Mouse (Mus musculus) hindbrain, embryonic 11.5 days (tissue): ENCODE measurements at regions not wholly inside any gene's neighbourhood (a gene's known extent, or its start where the extent isn't known, plus 50 kb on each side); places are given as distances from the start of the nearest gene placed in this dataset.
A peak's percentile ranks its signal among the peaks of the same experiment; 100 is the strongest.

Source experiments
- ATAC-seq: fragments of 200-750 bp; cut with Nextera tagmentation; 2 replicates; pipeline ENCODE4 v1.8.0; 2017; ENCODE audit warnings: mild to moderate bottlenecking, moderate TSS enrichment, moderate library complexity; ENCODE audit not compliant: low FRiP score
- DNase-seq: peaks from one replicate; pipeline ENCODE4 v3.0.0-alpha.2; 2015; ENCODE audit warnings: low spot score
- H3K27ac ChIP-seq: fragments of 300-500 bp; sonication (generic); 2 replicates; pipeline ENCODE4 v1.5.1; 2014; ENCODE audit warnings: mild to moderate bottlenecking, low read depth, low read length
- H3K27me3 ChIP-seq: fragments of 300-500 bp; sonication (generic); 2 replicates; pipeline ENCODE4 v1.6.1; 2014; ENCODE audit warnings: mild to moderate bottlenecking, low read length, moderate library complexity, mixed read lengths; ENCODE audit not compliant: control insufficient read depth, insufficient read depth
- H3K36me3 ChIP-seq: fragments of 300-500 bp; sonication (generic); 2 replicates; pipeline ENCODE4 v1.6.1; 2014; ENCODE audit warnings: mild to moderate bottlenecking, low read length, moderate library complexity, mixed read lengths; ENCODE audit not compliant: control insufficient read depth, insufficient read depth
- H3K4me1 ChIP-seq: fragments of 300-500 bp; sonication (generic); replicated peaks from 2 replicates; pipeline ENCODE4 v1.6.1; 2014; ENCODE audit warnings: low read length, mixed read lengths; ENCODE audit not compliant: control insufficient read depth, insufficient read depth
- H3K4me2 ChIP-seq: fragments of 300-500 bp; sonication (generic); replicated peaks from 2 replicates; pipeline ENCODE4 v1.6.1; 2014; ENCODE audit warnings: mild to moderate bottlenecking, low read depth, low read length
- H3K4me3 ChIP-seq: fragments of 300-500 bp; sonication (generic); 2 replicates; pipeline ENCODE4 v1.5.1; 2014; ENCODE audit warnings: low read depth, low read length
- H3K9ac ChIP-seq: fragments of 300-500 bp; sonication (generic); 2 replicates; pipeline ENCODE4 v1.6.1; 2014; ENCODE audit warnings: low read depth, low read length
- H3K9me3 ChIP-seq: fragments of 300-500 bp; sonication (generic); 2 replicates; pipeline ENCODE4 v1.6.1; 2016; ENCODE audit warnings: low read length; ENCODE audit not compliant: control insufficient read depth
- WGBS: fragments of 180-500 bp; shearing (Covaris S2); extraction: QIAGEN DNeasy Blood & Tissue Kit; methylation state at CpG from one replicate; pipeline ENCODE4 v1.1.7; 2014; 5-methylcytosine and 5-hydroxymethylcytosine counted together

DNA sequence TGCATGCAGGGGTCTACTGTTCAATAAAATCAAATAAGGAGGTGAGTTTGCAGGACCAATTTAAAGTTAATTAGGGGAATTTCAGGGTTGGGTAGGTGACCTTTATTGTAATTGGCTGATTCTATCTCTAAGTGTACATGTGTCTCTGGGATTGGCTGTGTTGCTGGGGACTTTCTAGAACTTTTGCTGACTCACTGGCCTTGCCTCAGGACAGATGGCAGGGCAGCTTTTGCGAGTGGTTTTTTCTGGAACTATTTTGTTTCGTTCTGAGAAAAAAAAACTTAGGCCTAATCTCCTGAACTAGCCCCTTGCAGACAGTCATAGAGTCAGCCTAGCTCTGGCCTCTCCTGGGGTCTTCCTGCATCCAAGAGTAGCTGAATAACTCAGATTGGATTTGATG, 249.3 kb upstream of the Mdga2 start:
- H3K27ac ChIP-seq = no peak overlapping the region
- H3K9ac ChIP-seq = no peak overlapping the region
- no peaks in the 10 kb centered on the region for H3K9me3 ChIP-seq
- no peak for DNase-seq
- no peak overlapping the region for H3K4me2 ChIP-seq
- H3K4me3 ChIP-seq = no peak overlapping the region
- no peak for ATAC-seq
- H3K36me3 ChIP-seq = no peaks in the 10 kb centered on the region
- no peaks in the 10 kb centered on the region for H3K4me1 ChIP-seq
- WGBS = 75% methylated on average over 2 of the region's 2 CpGs
- no peaks in the 10 kb centered on the region for H3K27me3 ChIP-seq

DNA sequence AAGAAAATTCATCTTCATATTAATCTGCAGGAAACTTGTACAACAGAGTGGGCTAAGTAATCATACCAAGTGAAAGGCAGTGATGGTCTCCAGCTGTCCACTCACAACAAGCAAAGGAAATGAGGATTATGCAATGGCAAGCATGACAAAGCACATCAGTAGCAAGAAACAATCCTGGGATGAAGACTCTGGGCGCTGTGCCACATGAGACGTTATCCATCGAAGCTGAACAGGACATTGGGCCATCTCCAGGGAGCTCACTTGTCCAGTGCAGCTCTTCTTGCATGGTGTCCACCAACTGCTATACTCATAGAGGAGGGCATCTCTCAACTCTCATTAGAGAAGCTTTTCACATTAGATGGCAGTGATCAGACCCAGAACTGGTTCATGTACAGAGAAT, 248.7 kb upstream of the Mdga2 start:
- 91% methylated on average over 3 of the region's 3 CpGs for WGBS
- ATAC-seq = no peak
- no peak for DNase-seq
- Histone ChIP-seq H3K4me3 (no peak overlapping the region), H3K4me1 (no peaks in the 10 kb centered on the region), H3K9me3 (no peaks in the 10 kb centered on the region), H3K9ac (no peak overlapping the region), H3K36me3 (no peaks in the 10 kb centered on the region), H3K27me3 (no peaks in the 10 kb centered on the region), H3K4me2 (no peak overlapping the region), H3K27ac (no peak overlapping the region)

- H3K9ac ChIP-seq = no peak overlapping the region
- H3K27me3 ChIP-seq = no peaks in the 10 kb centered on the region
- no peaks in the 10 kb centered on the region for H3K9me3 ChIP-seq
- H3K4me2 ChIP-seq = no peak overlapping the region
- no peak overlapping the region for H3K4me3 ChIP-seq
- ATAC-seq = no peak
- H3K4me1 ChIP-seq = no peaks in the 10 kb centered on the region
- WGBS = 49% methylated on average over 1 of the region's 1 CpGs
- no peak overlapping the region for H3K27ac ChIP-seq
- DNase-seq = no peak
- no peaks in the 10 kb centered on the region for H3K36me3 ChIP-seq
These were observed 226.8 kb upstream of the Mdga2 start for GRCm38 (mm10) chr12:67449109-67449508.

- DNase-seq (peak; percentile 62), ATAC-seq (no peak)
- no peak overlapping the region for H3K27ac ChIP-seq
- 43% methylated on average over 6 of the region's 6 CpGs for WGBS
- no peak overlapping the region for H3K4me3 ChIP-seq
- H3K4me1 ChIP-seq = no peaks in the 10 kb centered on the region
- H3K9ac ChIP-seq = no peak overlapping the region
- no peaks in the 10 kb centered on the region for H3K9me3 ChIP-seq
- H3K27me3 ChIP-seq = no peaks in the 10 kb centered on the region
- H3K4me2 ChIP-seq = no peak overlapping the region
- H3K36me3 ChIP-seq = no peaks in the 10 kb centered on the region
These were observed 208.1 kb upstream of the Mdga2 start for GRCm38 (mm10) chr12:67430318-67430950.

DNA sequence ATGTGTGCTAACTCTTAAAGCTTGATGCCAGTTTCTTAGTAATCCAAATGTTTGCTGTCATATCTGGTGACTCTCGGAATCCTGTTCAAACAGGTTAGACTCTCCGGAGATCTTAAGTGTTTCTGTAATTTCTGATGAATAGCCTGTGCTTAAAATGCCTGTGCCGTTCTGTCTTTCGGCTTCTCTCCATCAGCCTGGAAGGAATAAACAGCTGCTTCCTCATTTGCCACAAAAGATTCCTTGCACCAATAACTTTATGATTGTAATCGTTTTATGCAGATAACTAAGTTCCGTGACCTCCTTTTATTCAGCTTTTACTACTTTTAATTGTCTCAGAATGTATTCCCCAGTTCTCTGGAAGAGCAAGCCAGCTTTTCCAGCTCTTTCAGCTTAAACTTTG, 204.5 kb upstream of the Mdga2 start:
- H3K4me1 ChIP-seq = no peaks in the 10 kb centered on the region

GRCm38 (mm10) chr12:67399537-67399936, 177.2 kb upstream of the Mdga2 start:
- Histone ChIP-seq H3K27ac (no peak overlapping the region), H3K4me1 (no peaks in the 10 kb centered on the region), H3K27me3 (no peaks in the 10 kb centered on the region), H3K9me3 (no peaks in the 10 kb centered on the region), H3K4me2 (no peak overlapping the region), H3K4me3 (no peak overlapping the region), H3K9ac (no peak overlapping the region), H3K36me3 (no peaks in the 10 kb centered on the region)
- DNase-seq (no peak), ATAC-seq (no peak)
- 78% methylated on average over 3 of the region's 3 CpGs for WGBS

More for the DNA sequence above, 204.5 kb upstream of the Mdga2 start:
- WGBS = 91% methylated on average over 6 of the region's 6 CpGs
- Histone ChIP-seq H3K4me3 (no peak overlapping the region), H3K27ac (no peak overlapping the region), H3K9me3 (no peaks in the 10 kb centered on the region), H3K27me3 (no peaks in the 10 kb centered on the region), H3K4me2 (no peak overlapping the region), H3K9ac (no peak overlapping the region), H3K36me3 (no peaks in the 10 kb centered on the region)
- ATAC-seq = no peak
- no peak for DNase-seq

DNA sequence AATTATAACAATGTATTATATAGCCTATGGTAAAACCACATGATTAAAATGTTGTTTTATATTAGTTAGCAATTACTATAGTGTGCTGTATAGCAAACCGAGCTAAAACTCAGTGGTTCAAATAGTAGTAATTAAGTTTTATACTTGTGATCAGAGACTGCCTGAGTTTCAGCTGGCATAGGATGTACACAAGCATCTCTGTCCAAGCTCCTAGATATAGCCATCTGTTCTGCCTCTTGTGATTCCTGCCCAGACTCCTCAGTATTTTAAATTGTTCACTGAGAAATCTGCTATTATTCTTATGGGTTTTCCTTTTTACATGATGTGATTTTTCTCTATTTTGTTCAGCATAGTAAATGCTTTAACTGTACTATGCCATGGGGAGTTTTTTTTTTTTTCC, 152.2 kb upstream of the Mdga2 start:
- Histone ChIP-seq H3K4me1 (no peaks in the 10 kb centered on the region), H3K4me3 (no peak overlapping the region), H3K36me3 (no peaks in the 10 kb centered on the region), H3K27ac (no peak overlapping the region), H3K9ac (no peak overlapping the region), H3K27me3 (no peaks in the 10 kb centered on the region), H3K9me3 (no peaks in the 10 kb centered on the region), H3K4me2 (no peak overlapping the region)
- DNase-seq (no peak), ATAC-seq (no peak)
- 85% methylated on average over 1 of the region's 1 CpGs for WGBS

DNA sequence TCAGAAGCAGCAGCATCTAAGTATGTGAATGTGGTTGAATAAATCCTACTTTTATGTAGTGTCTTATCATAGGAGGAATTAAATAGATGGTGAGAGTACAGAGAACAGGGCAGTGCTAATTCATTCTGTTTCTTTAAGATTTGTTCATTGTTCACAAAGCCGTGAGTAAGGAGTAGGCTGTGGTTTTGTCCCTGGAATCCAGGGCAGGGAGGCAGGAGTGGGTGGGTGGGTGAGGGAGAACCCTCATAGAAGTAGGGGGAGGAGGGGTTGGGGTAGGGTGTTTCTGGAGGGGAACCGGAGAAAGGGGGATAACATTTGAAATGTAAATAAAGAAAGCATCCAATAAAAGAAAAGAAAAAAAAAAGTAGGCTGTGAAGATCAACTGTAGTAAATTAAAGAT, 126.2 kb upstream of the Mdga2 start:
- H3K27ac ChIP-seq = no peak overlapping the region
- WGBS = 8% methylated on average over 2 of the region's 2 CpGs
- no peaks in the 10 kb centered on the region for H3K36me3 ChIP-seq
- H3K9me3 ChIP-seq = no peaks in the 10 kb centered on the region
- no peaks in the 10 kb centered on the region for H3K27me3 ChIP-seq
- no peak overlapping the region for H3K4me2 ChIP-seq
- ATAC-seq (no peak), DNase-seq (no peak)
- no peak overlapping the region for H3K4me3 ChIP-seq
- no peak overlapping the region for H3K9ac ChIP-seq
- H3K4me1 ChIP-seq = no peaks in the 10 kb centered on the region

DNA sequence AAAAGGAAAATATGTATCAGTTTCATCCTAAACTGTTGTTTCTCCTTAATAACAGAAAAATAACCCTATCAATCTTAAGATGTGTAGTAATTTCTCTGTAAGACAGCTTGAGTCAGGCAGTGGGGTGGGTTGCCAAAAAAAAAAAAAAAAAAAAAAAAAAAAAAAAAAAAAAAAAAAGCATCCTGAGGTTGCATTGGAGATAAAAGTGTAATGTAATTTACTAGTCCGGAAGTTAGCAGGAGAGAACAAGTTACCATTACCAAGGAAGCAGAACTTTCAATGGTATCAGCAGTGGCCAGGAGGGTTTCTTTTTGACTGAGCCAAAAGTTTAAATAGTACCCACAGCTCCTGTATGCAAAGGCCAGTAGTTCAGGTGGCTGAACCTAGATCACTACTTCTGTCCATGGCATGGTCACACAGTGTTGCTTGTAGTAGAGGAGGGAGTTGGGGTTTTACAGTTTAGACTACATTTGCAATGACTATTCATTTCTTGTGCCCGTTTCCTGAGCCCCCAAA, 110.2 kb upstream of the Mdga2 start:
- 82% methylated on average over 2 of the region's 2 CpGs for WGBS
- no peak overlapping the region for H3K4me3 ChIP-seq
- no peak overlapping the region for H3K4me2 ChIP-seq
- no peaks in the 10 kb centered on the region for H3K9me3 ChIP-seq
- H3K27me3 ChIP-seq = no peaks in the 10 kb centered on the region
- H3K9ac ChIP-seq = no peak overlapping the region
- DNase-seq (no peak), ATAC-seq (no peak)
- H3K36me3 ChIP-seq = no peaks in the 10 kb centered on the region
- no peak overlapping the region for H3K27ac ChIP-seq
- no peaks in the 10 kb centered on the region for H3K4me1 ChIP-seq
